Mouse (Mus musculus) effector memory CD4-positive, alpha-beta T cell, adult 7 months (primary cell): Measurements from ENCODE around the gene Tmem52b. TPM values are rescaled to one million over a fixed set of nuclear protein-coding genes. Genes with fewer than 3 reads are reported as not detected.

Experiments used
- polyA plus RNA-seq: library from polyadenylated mRNA; unstranded; fragments of 100-300 nt; shearing (Covaris generic); gene quantifications from one replicate; pipeline ENCODE4 v1.2.1, GENCODE M21; 2017

Tmem52b gene
- not detected for polyA plus RNA-seq

DNA sequence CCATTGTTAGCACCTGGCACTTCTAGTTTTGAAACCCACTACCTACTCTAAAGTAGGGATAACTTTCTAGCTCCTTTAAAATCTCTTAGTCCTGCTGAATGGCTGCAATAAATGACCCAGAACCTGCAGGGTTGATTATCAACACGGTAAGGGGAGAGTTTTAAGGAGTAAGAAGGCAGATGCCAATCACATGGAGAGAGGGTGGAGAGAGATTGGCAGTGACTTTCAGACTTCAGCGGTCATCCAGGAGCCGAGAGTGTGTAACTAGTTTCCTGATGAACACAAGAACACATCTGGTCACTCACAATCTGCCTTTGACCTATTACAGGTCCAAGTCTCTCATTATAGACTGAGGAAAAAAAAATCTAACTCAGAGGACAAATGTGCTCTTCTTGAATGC lies at the start of gene Tmem52b:
Gene Tmem52b, plus strand, starts transcription at position 189 of the 400 bp plus-strand sequence.

DNA sequence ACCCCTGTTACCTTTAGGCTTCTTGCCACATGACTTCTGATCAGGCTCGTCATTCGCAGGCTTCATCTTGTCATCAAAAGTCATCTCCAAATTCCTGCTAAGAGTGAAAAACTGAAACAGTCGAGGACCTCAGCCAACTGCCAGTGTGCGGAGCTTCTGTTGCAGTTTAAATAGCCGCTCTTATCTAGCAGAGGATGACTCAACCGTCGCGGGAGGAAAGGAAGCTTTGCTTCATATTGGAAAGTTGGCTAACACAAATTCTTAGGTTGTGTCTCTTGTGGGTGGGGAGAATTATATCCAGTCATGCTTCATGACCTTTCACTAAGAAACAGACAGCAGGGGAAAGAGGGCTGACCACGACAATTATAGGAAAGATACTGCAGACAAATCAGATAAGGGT lies 5.3 kb upstream of the Tmem52b start, which contains the start of gene Olr1:
Gene Olr1, minus strand, starts transcription at position 142 of the 400 bp plus-strand sequence.

DNA sequence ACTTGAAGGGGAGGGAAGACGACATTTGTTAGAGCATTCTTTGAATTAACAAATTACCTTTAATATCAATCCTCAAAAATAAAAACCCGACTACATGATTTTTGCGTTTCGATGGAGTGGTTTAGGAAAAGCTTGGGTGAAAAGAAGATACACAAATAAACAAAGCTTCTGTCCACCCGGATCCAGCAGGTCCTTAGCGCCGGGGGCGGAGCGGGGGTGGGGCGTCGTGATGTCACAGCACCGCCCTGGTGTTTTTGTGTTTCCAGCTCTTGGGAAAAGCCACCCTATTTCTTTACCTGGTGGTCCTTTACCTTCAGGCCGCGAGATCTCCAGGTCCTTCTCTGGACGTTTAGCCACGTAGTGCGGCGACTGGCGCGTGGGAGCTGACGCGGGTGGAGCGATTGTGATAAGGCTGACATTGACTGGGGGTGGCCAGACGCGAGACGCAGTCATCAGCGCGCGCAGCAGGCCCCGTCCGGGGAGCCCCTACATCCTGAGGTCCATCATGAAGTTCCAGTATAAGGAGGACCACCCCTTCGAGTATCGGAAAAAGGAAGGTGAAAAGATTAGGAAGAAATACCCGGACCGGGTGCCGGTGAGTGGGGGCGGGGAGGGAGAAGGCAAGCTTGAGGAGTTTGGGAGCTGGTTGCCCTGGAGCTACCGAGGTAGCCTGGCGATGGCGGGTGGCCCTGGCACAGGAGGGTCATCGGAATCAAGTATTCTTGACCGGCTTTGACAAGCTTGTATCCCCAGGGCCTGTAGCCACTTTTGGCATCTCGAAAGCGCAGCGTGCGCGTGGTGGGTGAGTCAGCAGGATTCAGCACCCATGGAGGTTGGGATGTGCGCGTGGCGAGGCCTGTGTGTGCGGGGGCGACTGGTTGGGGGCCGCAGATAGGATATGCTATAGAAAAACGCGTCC lies 20.8 kb downstream of the Tmem52b start, which contains the start of gene Gabarapl1:
Gene Gabarapl1, plus strand, starts transcription at position 219 of the 919 bp plus-strand sequence.

Other genes with a start within 250 kb of the Tmem52b start
- 1,226 TPM for gene Cd69, start 237.1 kb upstream of the Tmem52b start, polyA plus RNA-seq
- not detected for gene 4922502D21Rik, start 180.8 kb upstream of the Tmem52b start, polyA plus RNA-seq
- 0.83 TPM for gene Clec12a, start 169.9 kb upstream of the Tmem52b start, polyA plus RNA-seq
- not detected for gene Clec12b, start 126.7 kb upstream of the Tmem52b start, polyA plus RNA-seq
- gene Clec1b, start 115.3 kb upstream of the Tmem52b start, polyA plus RNA-seq: 0.20 TPM
- not detected for gene Clec9a, start 103.7 kb upstream of the Tmem52b start, polyA plus RNA-seq
- not detected for gene Clec1a, start 60.6 kb upstream of the Tmem52b start, polyA plus RNA-seq
- not detected for gene Olr1, start 5.4 kb upstream of the Tmem52b start, polyA plus RNA-seq
- 55.7 TPM for gene Gabarapl1, start 20.6 kb downstream of the Tmem52b start, polyA plus RNA-seq
- 1.4 TPM for gene Klre1, start 65.3 kb downstream of the Tmem52b start, polyA plus RNA-seq
- gene Klrd1, start 79.2 kb downstream of the Tmem52b start, polyA plus RNA-seq: 53.0 TPM
- gene Klrk1, start 111.3 kb downstream of the Tmem52b start, polyA plus RNA-seq: 219 TPM
- gene Klrc3, start 130.8 kb downstream of the Tmem52b start, polyA plus RNA-seq: not detected
- 16.1 TPM for gene Klrc2, start 148.1 kb downstream of the Tmem52b start, polyA plus RNA-seq
- 391 TPM for gene Klrc1, start 166.4 kb downstream of the Tmem52b start, polyA plus RNA-seq
- gene Klri1, start 204.6 kb downstream of the Tmem52b start, polyA plus RNA-seq: not detected
- gene Klri2, start 227.9 kb downstream of the Tmem52b start, polyA plus RNA-seq: 1.3 TPM